Mouse (Mus musculus) limb, embryonic 12.5 days (tissue): Measurements from ENCODE around the gene Car3. TPM values are rescaled to one million over a fixed set of nuclear protein-coding genes. Genes with fewer than 3 reads are reported as not detected.
"Not testable (repeated sequence)": the region's sequence is repeated elsewhere in the genome, so short reads cannot be mapped to it uniquely, and the experiment has no call there.

Experiments
- ATAC-seq: fragments of 200-750 bp; cut with Nextera tagmentation; 2 replicates; pipeline ENCODE4 v1.8.0; 2017; ENCODE audit warnings: low read depth, moderate TSS enrichment; ENCODE audit not compliant: insufficient number of reproducible peaks, insufficient read depth, low FRiP score, low TSS enrichment
- H3K27ac ChIP-seq: fragments of 300-500 bp; sonication (generic); 2 replicates; pipeline ENCODE4 v1.5.1; 2016; ENCODE audit warnings: mild to moderate bottlenecking, moderate library complexity
- H3K27me3 ChIP-seq: fragments of 300-500 bp; sonication (generic); 2 replicates; pipeline ENCODE4 v1.6.1; 2016; ENCODE audit warnings: mild to moderate bottlenecking, moderate library complexity
- H3K36me3 ChIP-seq: fragments of 300-500 bp; sonication (generic); 2 replicates; pipeline ENCODE4 v1.6.1; 2016; ENCODE audit warnings: mild to moderate bottlenecking, moderate library complexity
- H3K4me1 ChIP-seq: fragments of 300-500 bp; sonication (generic); replicated peaks from 2 replicates; pipeline ENCODE4 v1.6.1; 2016
- H3K4me2 ChIP-seq: fragments of 300-500 bp; sonication (generic); 2 replicates; pipeline ENCODE4 v1.6.1; 2016; ENCODE audit warnings: mild to moderate bottlenecking, moderate library complexity
- H3K4me3 ChIP-seq: fragments of 300-500 bp; sonication (generic); replicated peaks from 2 replicates; pipeline ENCODE4 v1.5.1; 2016; ENCODE audit warnings: mild to moderate bottlenecking
- H3K9ac ChIP-seq: fragments of 300-500 bp; sonication (generic); replicated peaks from 2 replicates; pipeline ENCODE4 v1.6.1; 2016; ENCODE audit warnings: mild to moderate bottlenecking, moderate library complexity
- H3K9me3 ChIP-seq: fragments of 300-500 bp; sonication (generic); 2 replicates; pipeline ENCODE4 v1.6.1; 2016; ENCODE audit warnings: mild to moderate bottlenecking, moderate library complexity
- WGBS: fragments of 180-500 bp; shearing (Covaris S2); methylation state at CpG from one replicate; pipeline ENCODE4 v1.1.7; 2016; 5-methylcytosine and 5-hydroxymethylcytosine counted together
- polyA plus RNA-seq: library from polyadenylated mRNA; unstranded; fragments of >200 nt; fragmentation: Nextera tagmentation; extraction: Ambion mirVana; gene quantifications from 2 replicates; pipeline ENCODE4 v1.2.1, GENCODE M21; 2016

Car3 gene
- 3.1 and 3.5 TPM in 2 replicates for polyA plus RNA-seq

- no peaks in the 10 kb centered on the region for H3K36me3 ChIP-seq
- H3K27ac ChIP-seq, result no peak within 1 kb of the TSS
Measured at GRCm38 (mm10) chr3:14863022-14863711, at the start of gene Car3. Gene Car3, plus strand, starts transcription at chr3:14863512.

DNA sequence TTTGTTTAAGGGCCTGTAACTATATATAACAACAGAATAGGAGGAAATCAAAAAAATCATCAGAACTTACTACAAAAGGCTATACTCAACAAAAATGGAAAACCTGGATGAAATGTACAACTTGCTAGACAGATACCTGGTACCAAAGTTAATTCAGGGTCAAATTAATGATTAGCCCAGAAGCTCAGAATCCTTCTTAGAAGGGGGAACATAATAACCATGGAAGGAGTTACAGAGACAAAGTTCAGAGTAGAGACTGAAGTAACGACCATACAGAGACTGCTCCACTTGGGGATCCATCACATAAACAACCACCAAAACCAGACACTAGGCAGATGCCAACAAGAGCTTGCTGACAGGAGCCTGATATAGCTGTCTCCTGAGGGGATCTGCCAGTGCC lies 47.9 kb upstream of the Car3 start:
- not testable (repeated sequence) for H3K9me3 ChIP-seq, H3K36me3 ChIP-seq, H3K27me3 ChIP-seq, H3K4me2 ChIP-seq, H3K4me3 ChIP-seq, H3K9ac ChIP-seq, H3K27ac ChIP-seq, ATAC-seq, H3K4me1 ChIP-seq
- WGBS, result 73% methylated on average over 1 of the region's 1 CpGs

More at GRCm38 (mm10) chr3:14863022-14863711, at the start of gene Car3:
- peak within 1 kb of the TSS; percentile 46 for H3K9ac ChIP-seq
- WGBS, result 2% methylated on average over 18 of the region's 18 CpGs
- no peaks in the 10 kb centered on the region for H3K27me3 ChIP-seq
- H3K4me2 ChIP-seq, result peak within 1 kb of the TSS; percentile 78
- H3K4me3 ChIP-seq, result peak within 1 kb of the TSS; percentile 35
- H3K9me3 ChIP-seq, result no peaks in the 10 kb centered on the region
- no peaks in the 10 kb centered on the region for H3K4me1 ChIP-seq
- ATAC-seq, result peak; percentile 84

GRCm38 (mm10) chr3:14819844-14820504 lies 43.3 kb upstream of the Car3 start:
- H3K27me3 ChIP-seq, result no peaks in the 10 kb centered on the region
- H3K9ac ChIP-seq, result no peak overlapping the region
- no peak overlapping the region for H3K4me2 ChIP-seq
- no peaks in the 10 kb centered on the region for H3K9me3 ChIP-seq
- 82% methylated on average over 1 of the region's 1 CpGs for WGBS
- no peak overlapping the region for H3K27ac ChIP-seq
- no peak overlapping the region for H3K4me3 ChIP-seq
- H3K4me1 ChIP-seq, result no peaks in the 10 kb centered on the region
- H3K36me3 ChIP-seq, result no peaks in the 10 kb centered on the region
- ATAC-seq, result no peak

DNA sequence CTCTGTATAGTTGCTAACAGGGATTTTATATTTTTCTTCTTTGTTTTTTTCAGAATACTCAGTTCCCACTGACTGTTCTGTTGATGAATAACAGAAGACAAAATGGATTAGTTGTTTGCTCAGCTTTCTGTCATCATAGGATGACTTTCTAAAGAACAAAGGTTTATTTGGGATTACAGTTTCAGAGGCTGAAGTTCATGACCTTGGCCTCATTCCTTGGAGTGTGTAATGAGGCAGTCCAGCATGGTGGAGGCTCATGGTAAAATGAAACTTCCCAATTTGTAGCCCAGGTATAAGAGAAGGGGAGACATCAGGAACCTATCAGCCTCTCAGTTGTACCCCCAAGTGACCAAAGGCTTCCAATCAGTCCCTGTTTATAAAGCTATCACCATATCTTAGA lies 34.4 kb upstream of the Car3 start:
- no peak overlapping the region for H3K4me3 ChIP-seq
- ATAC-seq, result no peak
- no peaks in the 10 kb centered on the region for H3K9me3 ChIP-seq
- H3K4me2 ChIP-seq, result no peak overlapping the region
- H3K9ac ChIP-seq, result no peak overlapping the region
- no peaks in the 10 kb centered on the region for H3K27me3 ChIP-seq
- H3K4me1 ChIP-seq, result no peaks in the 10 kb centered on the region
- H3K27ac ChIP-seq, result no peak overlapping the region
- no peaks in the 10 kb centered on the region for H3K36me3 ChIP-seq

GRCm38 (mm10) chr3:14831219-14831835 lies 32.0 kb upstream of the Car3 start:
- WGBS, result 87% methylated on average over 5 of the region's 5 CpGs
- H3K4me1 ChIP-seq, result no peaks in the 10 kb centered on the region
- no peak overlapping the region for H3K27ac ChIP-seq
- H3K9ac ChIP-seq, result no peak overlapping the region
- H3K4me2 ChIP-seq, result no peak overlapping the region
- ATAC-seq, result no peak
- H3K27me3 ChIP-seq, result no peaks in the 10 kb centered on the region
- H3K4me3 ChIP-seq, result no peak overlapping the region
- H3K36me3 ChIP-seq, result no peaks in the 10 kb centered on the region
- no peaks in the 10 kb centered on the region for H3K9me3 ChIP-seq

DNA sequence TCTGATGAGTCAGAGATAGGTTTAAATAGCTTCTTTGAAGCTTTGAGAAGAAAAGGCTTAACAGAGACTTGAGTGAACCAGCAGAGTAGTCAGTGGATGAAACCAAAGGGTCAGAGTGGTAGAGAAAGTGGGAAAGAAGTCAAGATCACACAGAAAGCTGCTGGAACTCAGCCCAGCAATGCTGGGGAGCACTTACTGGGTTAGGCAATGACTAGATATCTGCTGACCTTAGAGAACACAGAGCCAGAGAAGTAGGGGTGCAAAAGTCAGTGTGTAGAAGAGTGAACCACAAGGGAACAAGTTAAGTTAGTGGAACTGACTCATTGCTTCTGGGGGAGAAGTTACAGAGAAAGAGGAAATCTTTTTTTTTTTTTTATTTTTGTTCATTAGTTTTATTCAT lies 30.5 kb upstream of the Car3 start:
- H3K9me3 ChIP-seq, result no peaks in the 10 kb centered on the region
- H3K4me3 ChIP-seq, result no peak overlapping the region
- H3K36me3 ChIP-seq, result no peaks in the 10 kb centered on the region
- H3K27ac ChIP-seq, result no peak overlapping the region
- H3K4me1 ChIP-seq, result no peaks in the 10 kb centered on the region
- no peaks in the 10 kb centered on the region for H3K27me3 ChIP-seq
- no peak overlapping the region for H3K9ac ChIP-seq
- ATAC-seq, result no peak
- H3K4me2 ChIP-seq, result no peak overlapping the region

DNA sequence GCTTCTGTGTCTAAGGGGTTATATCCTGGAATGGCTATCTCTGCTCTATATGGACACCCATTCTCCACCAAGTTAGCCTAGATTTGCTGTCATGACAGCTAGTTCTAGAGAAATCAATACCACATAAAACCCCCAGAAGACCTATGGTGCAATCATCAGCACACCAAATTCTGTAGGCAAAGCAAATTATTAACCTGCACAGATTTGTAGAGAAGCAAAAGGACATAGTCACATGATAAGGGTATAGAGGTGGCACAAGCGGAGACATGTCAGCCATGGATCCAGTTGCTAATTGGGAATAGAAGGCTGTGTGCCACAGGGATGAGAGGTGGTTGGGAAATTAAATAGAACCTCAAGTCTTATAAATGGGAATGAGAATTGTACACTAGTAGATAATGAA lies 24.4 kb upstream of the Car3 start:
- H3K36me3 ChIP-seq, result no peaks in the 10 kb centered on the region
- no peaks in the 10 kb centered on the region for H3K4me1 ChIP-seq
- H3K9ac ChIP-seq, result no peak overlapping the region
- no peaks in the 10 kb centered on the region for H3K27me3 ChIP-seq
- ATAC-seq, result no peak
- 93% methylated on average over 1 of the region's 1 CpGs for WGBS
- H3K27ac ChIP-seq, result no peak overlapping the region
- no peak overlapping the region for H3K4me3 ChIP-seq
- no peaks in the 10 kb centered on the region for H3K9me3 ChIP-seq
- H3K4me2 ChIP-seq, result no peak overlapping the region

DNA sequence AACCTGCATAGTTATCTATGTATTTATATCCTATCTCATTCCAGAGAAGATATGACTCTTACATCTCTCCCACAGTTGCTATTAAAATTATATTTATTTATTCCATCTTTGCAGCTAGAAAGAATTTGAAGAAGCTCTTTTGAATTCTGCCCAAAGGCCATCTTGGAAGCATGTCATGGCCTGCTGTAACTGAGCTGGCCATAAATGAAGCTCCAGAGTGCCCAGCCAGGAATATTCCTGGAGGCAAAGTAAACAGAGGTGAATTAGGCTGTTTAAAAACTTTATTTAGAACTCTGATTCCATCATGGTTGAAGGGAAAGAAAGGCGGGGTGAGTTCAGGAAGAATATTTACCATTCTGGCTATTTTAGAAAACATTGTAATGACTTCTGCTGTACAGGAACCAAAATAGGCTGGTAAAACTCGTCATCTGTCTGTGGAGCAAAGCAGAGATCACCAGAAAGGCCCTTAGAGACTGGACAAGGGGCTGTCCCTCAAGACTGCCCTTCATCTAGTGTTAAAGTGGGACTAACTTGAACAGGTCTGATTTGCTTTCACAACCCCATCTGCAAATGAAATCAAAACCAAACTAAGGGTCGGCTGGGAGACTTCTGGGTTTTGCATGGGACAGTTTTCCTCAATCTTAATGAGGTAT lies 23.7 kb upstream of the Car3 start:
- Histone ChIP-seq H3K36me3 (no peaks in the 10 kb centered on the region), H3K4me3 (no peak overlapping the region), H3K4me2 (no peak overlapping the region), H3K27me3 (no peaks in the 10 kb centered on the region), H3K27ac (no peak overlapping the region), H3K4me1 (no peaks in the 10 kb centered on the region), H3K9me3 (0 out of 2 replicates have a peak, but pooled peaks cover 3% of the 10 kb centered on the region), H3K9ac (no peak overlapping the region)
- no peak for ATAC-seq
- WGBS, result 82% methylated on average over 3 of the region's 3 CpGs

DNA sequence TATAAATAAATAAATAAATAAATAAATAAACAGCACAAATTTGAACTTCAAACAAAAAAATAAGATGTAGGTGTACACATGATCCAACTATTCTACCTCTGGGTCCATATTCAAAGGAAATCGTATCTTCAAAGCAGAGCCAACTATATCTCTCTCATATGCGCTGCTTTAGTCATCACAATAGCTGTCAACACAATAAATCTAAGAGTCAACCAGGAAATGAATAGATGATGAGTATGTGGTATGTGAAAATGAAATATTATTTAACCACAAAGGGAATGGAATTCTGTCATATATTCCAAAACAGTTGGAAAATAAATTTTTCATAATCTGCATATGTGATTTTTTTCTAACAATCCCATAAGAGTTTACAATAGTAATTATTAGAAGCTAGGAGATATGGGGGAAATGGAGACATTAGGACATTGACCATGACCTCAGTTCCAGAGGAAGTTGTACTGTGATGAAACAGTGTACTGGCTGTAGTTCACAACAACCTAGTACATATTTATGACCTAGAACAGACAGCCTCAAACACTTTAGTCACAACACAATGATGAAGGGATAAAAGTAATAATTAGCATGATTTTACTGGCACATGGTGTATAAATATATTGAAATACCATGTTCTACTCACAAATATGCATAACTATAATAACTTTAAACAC lies 14.6 kb upstream of the Car3 start:
- 89% methylated on average over 2 of the region's 2 CpGs for WGBS
- H3K4me2 ChIP-seq, result no peak overlapping the region
- H3K4me1 ChIP-seq, result no peaks in the 10 kb centered on the region
- H3K36me3 ChIP-seq, result no peaks in the 10 kb centered on the region
- ATAC-seq, result no peak
- H3K27ac ChIP-seq, result no peak overlapping the region
- 0 out of 2 replicates have a peak, but pooled peaks cover 5% of the 10 kb centered on the region for H3K9me3 ChIP-seq
- no peak overlapping the region for H3K4me3 ChIP-seq
- no peak overlapping the region for H3K9ac ChIP-seq
- no peaks in the 10 kb centered on the region for H3K27me3 ChIP-seq

DNA sequence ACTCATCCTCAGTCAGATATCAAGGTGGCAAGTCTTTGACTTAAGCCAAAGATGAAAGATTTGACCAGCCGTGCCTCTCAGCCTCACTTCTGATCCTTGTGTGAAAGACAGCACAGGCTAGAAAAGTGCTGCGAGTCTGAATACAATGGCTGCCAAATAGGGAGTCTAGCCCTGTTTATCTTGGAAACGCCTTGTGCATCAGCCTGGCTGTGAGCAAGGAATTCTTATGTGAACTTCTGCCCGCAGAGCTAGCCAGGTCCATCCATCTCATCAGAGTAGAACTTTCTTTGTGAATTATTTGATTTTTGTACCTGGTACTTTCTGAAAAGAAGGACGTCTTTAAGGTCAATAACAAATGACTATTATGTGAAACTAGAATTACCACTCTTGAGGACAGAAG lies 9.3 kb upstream of the Car3 start:
- H3K27ac ChIP-seq, result no peak overlapping the region
- no peaks in the 10 kb centered on the region for H3K36me3 ChIP-seq
- no peak overlapping the region for H3K4me2 ChIP-seq
- no peak for ATAC-seq
- no peaks in the 10 kb centered on the region for H3K27me3 ChIP-seq
- WGBS, result 75% methylated on average over 5 of the region's 5 CpGs
- no peaks in the 10 kb centered on the region for H3K9me3 ChIP-seq
- no peak overlapping the region for H3K9ac ChIP-seq
- no peak overlapping the region for H3K4me3 ChIP-seq
- no peaks in the 10 kb centered on the region for H3K4me1 ChIP-seq

GRCm38 (mm10) chr3:14854446-14854845 lies 8.9 kb upstream of the Car3 start:
- Histone ChIP-seq H3K4me2 (no peak overlapping the region), H3K27ac (no peak overlapping the region), H3K36me3 (no peaks in the 10 kb centered on the region), H3K4me3 (no peak overlapping the region), H3K9ac (no peak overlapping the region), H3K9me3 (no peaks in the 10 kb centered on the region), H3K4me1 (no peaks in the 10 kb centered on the region), H3K27me3 (no peaks in the 10 kb centered on the region)
- 79% methylated on average over 1 of the region's 1 CpGs for WGBS
- no peak for ATAC-seq
